Mouse (Mus musculus): ENCODE measurements at regions not wholly inside any gene's neighbourhood (a gene's known extent, or its start where the extent isn't known, plus 50 kb on each side); places are given as distances from the start of the nearest gene placed in this dataset.
"Not testable (repeated sequence)": the region's sequence is repeated elsewhere in the genome, so short reads cannot be mapped to it uniquely, and the experiment has no call there.

DNA sequence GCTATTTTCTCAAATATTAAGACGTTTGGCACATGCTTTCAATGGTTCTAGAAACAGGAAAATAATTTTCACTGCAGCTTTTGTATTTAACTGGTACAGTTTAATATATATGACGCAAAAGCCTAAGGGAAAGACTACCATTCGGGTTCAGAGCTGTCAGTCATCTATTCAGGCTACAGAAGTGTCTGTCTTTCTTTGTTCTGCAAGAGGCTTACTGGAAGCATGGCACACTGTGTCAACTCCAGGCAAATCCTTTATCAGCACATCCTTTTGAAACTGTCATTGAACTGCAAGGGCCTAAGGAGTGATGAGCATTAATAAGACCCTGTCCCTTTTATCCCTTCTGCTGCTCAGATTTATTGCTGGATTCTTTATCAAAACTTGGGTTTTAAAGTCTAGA lies 303.8 kb upstream of the Gm5152 start:
- in situ Hi-C loops (cut with MboI, MseI): not testable (repeated sequence)

DNA sequence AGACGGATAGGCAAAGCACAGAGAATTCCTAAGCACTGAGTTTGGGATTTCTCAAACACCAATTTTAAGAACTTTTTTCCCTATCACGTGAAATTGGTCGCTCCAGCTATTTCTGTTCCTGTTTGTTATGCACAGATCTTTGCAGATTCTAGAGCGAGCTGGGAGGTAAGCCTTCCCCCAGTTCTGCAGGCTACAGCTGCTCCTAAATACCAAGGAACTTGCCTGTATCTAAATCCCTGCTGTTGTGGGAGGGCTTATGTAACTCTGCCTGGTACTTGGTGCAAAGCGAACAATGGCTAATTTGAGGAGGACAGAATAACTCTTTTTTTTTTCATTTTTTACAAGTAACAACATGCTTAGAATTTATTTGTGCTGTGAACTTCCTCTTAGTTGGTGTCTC lies 316.0 kb upstream of the Gm5152 start:
- in situ Hi-C loops (cut with MboI, MseI): no loop called here

DNA sequence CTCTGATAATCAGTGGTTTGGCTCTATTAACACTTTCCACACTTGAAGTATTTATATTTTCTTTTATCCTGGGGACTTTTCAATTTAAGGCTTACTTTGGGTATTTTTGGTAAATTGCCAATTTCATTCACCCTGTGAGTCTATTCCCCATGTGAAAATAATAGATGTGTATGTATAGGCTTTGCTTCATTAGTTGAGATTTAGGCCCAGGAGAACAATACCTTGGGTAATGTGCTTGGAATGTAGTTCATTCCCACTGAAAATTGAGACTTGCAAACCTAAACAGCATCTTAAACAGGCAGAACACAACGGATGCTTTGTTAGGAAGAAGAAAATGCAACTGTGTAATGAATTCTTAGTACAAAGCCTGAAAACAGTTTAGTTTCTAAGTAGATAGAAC lies 346.1 kb upstream of the Gm5152 start:
- in situ Hi-C loops (cut with MboI, MseI): no loop called here

DNA sequence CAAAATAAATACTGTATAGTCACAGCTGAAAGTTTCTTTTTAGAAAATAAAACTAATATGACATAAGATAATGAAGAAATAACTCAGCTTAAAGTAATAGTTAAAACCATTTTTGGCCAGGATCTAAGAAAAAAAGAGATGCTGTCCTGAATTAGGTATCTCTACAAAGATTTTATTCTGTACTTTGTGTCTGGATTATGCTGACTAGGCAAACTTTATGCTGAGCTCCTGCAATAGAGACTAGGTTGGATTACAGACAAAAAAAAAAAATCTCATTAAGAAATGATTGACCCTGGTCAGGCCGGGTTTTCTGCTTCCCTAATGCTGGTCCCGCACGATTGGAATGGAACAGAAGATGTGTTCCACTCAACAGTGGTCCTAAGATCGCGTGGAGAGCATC lies 346.8 kb upstream of the Gm8871 start:
- in situ Hi-C loops (cut with MboI, MseI): no loop called here

DNA sequence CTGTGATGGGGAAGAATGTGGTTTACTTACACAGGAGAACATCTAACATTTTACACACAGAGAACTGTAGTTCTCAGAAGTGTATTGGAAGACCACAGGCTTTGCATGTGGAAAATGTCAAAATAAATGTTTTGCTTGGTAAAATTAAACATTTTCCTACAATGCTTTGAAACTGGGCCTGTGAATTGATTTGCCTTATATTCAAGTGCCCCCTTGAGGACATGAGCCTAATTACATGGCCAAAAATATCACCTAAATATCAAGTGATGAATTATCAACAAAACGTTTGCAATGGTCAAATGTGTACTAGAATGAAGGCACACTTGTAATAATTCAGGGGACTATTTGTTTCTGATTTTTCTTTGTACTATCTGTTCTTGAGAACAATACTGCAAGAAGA lies 314.4 kb upstream of the Gm8871 start:
- in situ Hi-C loops (cut with MboI, MseI): loop anchor here (10.0 kb wide), 1 partner anchor 678 kb away; no protein-coding TSS in a partner anchor

DNA sequence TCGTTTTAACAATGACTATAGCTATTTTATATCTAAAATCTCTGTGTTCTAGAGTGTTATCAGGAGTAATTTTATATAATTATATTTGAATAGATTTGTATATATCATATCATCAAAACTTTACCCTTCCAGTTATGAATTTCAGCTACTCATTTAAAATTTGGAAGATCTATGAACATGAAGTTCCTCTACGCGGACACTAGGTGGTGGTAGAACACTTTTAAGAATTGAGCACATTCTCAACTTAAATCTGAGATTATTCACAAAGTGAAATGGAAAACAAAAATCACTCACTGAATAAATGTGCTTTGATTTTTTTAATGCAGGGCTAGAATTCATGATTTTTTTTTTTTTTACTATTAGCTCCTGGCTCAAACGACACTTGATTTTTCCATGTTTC lies 299.5 kb upstream of the Gm8871 start:
- in situ Hi-C loops (cut with MboI, MseI): no loop called here

DNA sequence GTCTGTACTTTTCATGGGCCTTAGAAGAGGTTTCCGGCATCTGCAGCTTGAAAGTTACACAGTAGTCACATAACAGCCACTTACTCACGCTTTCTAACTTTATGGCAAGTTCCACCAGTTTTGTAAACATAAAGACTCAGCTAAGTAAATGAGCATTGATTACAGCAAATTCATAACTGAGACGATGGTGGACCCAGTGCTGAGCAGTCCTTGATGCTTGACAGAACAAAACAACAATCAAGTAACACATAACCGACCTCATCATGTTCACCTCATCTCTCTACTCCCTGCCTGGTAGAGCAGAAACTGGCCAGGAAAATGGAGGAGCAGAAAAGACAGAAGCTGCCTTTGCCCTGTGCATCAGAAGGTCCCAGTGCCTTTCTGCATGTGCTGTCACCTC lies 284.3 kb upstream of the Gm8871 start:
- in situ Hi-C loops (cut with MboI, MseI): no loop called here

DNA sequence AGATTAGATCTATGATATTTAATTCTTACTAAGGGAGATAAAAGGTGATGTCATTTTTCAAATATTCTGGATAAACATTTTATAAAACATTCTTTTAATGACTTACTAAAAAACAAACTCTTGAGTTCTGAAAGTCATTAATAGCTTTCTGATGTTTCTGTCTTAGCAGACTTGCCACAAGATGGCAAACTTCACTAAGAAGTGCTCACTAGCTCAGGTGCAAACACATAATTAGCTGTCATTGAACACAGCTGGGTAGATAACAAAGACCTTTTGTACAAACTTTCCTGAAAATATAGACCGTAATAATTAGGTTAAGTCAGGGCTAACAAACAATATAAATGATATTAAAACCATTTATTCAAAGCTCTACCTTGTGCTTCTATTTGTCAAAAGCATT lies 273.4 kb upstream of the Gm8871 start:
- in situ Hi-C loops (cut with MboI, MseI): no loop called here

DNA sequence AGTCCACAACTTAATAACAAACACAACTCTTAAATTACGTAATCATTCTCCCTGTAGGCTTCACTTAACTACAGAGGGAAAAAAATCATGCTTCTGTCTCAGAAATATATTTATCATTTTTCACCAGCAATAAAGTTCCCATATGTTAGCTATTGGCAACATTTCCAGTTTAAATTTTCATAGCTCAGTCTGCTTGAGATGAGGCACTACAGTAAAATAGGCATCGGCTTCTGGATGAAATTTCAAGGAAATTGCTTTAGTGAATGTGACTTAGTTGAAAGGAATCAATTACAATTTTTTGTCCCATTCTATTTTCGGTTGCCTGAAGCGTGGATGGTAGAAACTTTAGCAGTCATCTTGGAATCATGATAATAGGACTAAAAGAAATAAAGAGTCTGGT lies 262.1 kb upstream of the Gm8871 start:
- in situ Hi-C loops (cut with MboI, MseI): no loop called here

DNA sequence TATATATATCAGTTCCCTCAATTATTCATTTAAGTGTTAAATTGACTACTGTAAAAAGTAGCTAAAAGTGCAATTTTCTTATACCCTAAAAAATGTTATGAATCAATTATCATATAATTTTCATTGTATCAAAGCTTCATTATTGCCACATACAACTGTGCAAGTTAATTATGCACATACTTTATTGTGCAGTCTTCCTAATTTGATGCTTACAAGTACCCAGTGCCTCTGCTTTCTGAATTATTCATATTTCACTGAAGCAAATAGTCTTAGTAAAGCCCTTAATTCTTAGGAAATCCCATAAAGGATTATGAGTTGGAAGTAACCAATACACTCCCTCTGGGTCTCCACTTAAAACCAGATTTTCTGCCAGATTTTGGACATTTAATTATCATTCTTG lies 220.5 kb upstream of the Gm8871 start:
- in situ Hi-C loops (cut with MboI, MseI): no loop called here

DNA sequence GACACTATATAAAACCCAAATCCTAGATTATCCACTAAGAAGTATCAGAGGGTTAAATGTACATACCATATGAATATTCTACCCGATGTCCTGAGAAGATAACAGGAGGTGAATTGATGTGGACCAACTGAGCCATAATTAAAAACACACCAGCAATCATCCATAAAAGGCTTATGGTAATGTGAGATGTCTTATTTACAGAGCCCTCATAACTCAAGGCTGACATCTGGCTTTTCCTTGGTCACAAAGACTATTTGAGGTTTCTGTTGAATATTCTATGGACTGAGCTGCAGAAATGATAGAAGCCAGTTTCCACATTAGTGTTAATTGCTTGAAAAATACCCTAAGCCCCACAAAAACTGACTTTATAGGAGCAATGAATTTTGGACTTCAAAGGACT lies 198.1 kb upstream of the Gm8871 start:
- in situ Hi-C loops (cut with MboI, MseI): no loop called here

DNA sequence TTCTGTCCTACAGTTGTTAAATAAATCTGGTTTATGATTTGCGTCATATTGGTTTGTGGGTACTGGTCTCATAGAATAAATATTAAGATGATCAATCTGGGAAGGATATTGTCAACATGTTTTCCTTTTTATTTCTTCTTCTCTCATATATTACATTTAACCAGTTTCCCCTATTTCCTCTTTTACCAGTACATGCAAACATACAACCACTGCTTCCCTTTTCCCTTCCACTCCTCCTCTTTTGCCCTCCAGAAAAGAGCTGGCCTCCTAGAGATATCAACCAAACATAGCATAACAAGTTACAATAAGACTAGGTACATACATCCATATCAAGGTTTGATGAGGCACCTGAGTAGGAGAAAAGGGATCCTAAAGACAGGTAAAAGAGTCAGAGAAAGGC lies 180.1 kb upstream of the Gm8871 start:
- in situ Hi-C loops (cut with MboI, MseI): no loop called here

Data from regulatory T cell (primary cell).